Comparison of ENCODE assay signal across 8 mouse cellular contexts in the genomic region with DNA sequence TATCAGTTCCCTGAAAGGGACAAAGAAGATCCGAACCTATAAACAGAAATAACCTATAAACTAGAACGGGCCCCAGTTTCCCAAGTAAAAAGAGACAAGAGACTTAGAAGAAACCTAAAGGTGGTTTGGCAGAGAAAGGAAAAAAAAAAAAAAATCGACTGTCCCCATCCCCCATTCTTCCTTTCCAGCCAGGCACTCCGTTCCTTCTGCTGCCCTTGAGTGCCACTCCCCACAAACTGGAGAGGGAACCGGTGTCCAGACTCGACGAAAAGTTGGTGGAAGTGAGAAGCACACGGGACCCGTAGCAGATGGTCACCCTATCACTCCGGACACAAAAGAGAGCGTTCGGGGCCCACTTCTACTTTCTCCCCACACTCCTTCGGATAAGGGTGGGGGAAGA. TPM values are rescaled to one million over a fixed set of nuclear protein-coding genes. Genes with fewer than 3 reads are reported as not detected.
DNase-seq lines count a peak whose midpoint lies in the region; ATAC-seq and TF ChIP-seq lines count a peak whose summit lies in the region.

No protein-coding gene starts in this region.

- intact Hi-C loops in left cerebral cortex, adult 2 months (cut with DNase I), result no loop called here
- intact Hi-C loops in left cerebral cortex, postnatal 4 days (cut with DNase I), result no loop called here

- peak overlapping the region; percentile 77 for H3K4me2 ChIP-seq in intestine, embryonic 16.5 days (ENCODE audit: low read depth, low read length)
- H3K4me2 ChIP-seq in midbrain, embryonic 13.5 days (replicated peaks), result peak overlapping the region; percentile 77

- no peak for TF ChIP-seq CTCF in left cerebral cortex, adult 2 months (IDR thresholded peaks at IDR 0.05)
- no peak for TF ChIP-seq CTCF in cortical plate, adult 2 months (IDR thresholded peaks at IDR 0.05; ENCODE audit: extremely low read depth, insufficient read depth, low read length)

- TF ChIP-seq POLR2A in cortical plate, adult 2 months (IDR thresholded peaks at IDR 0.05; ENCODE audit: extremely low read depth, insufficient read depth, low read length), result no peak

- H3K27ac ChIP-seq in left cerebral cortex, adult 2 months, result peak overlapping the region; percentile 100
- no peak overlapping the region for H3K27ac ChIP-seq in cortical plate, adult 2 months (ENCODE audit: insufficient read depth, low read length)
- peak overlapping the region; percentile 89; the same call in 1 of the 2 replicates for H3K27ac ChIP-seq in intestine, embryonic 16.5 days (ENCODE audit: low read length)
- peak overlapping the region; percentile 92; the same call in 1 of the 2 replicates for H3K27ac ChIP-seq in midbrain, embryonic 13.5 days

- no peaks in the 10 kb centered on the region for H3K27me3 ChIP-seq in intestine, embryonic 16.5 days (replicated peaks; ENCODE audit: control insufficient read depth, insufficient read depth, low read length)
- no peaks in the 10 kb centered on the region for H3K27me3 ChIP-seq in midbrain, embryonic 13.5 days

- 7% methylated on average over 13 of the region's 13 CpGs for WGBS in intestine, embryonic 16.5 days
- WGBS in midbrain, embryonic 13.5 days, result 7% methylated on average over 13 of the region's 13 CpGs

- DNase-seq in left cerebral cortex, adult 2 months (ENCODE audit: extremely low spot score in 1 of 2, low spot score in 2 of 2), result no peak
- no peak for DNase-seq in left cerebral cortex, adult 11 months (ENCODE audit: low spot score)
- no peak for DNase-seq in left cerebral cortex, postnatal 4 days
- no peak for DNase-seq in cerebellum, adult 11-12 months
- no peak for DNase-seq in thymus, postnatal 14 days

- peaks cover 5% of the 10 kb centered on the region; the same call in 1 of the 2 replicates for H3K4me1 ChIP-seq in cortical plate, adult 2 months (ENCODE audit: control insufficient read depth, insufficient read depth, low read length)
- peaks cover 19% of the 10 kb centered on the region for H3K4me1 ChIP-seq in intestine, embryonic 16.5 days (ENCODE audit: control insufficient read depth, insufficient read depth, low read length)
- H3K4me1 ChIP-seq in midbrain, embryonic 13.5 days (replicated peaks), result peaks cover 53% of the 10 kb centered on the region

- H3K9ac ChIP-seq in intestine, embryonic 16.5 days (ENCODE audit: low read depth, low read length), result peak overlapping the region; percentile 97
- peak overlapping the region; percentile 99 for H3K9ac ChIP-seq in midbrain, embryonic 13.5 days (replicated peaks)

- peaks cover 16% of the 10 kb centered on the region for H3K9me3 ChIP-seq in intestine, embryonic 16.5 days (ENCODE audit: control insufficient read depth, low read length)
- peaks cover 22% of the 10 kb centered on the region; the same call in 1 of the 2 replicates for H3K9me3 ChIP-seq in midbrain, embryonic 13.5 days

- H3K4me3 ChIP-seq in left cerebral cortex, adult 2 months, result peak overlapping the region; percentile 100
- H3K4me3 ChIP-seq in cortical plate, adult 2 months (ENCODE audit: insufficient read depth, low read length), result peak overlapping the region; percentile 59
- H3K4me3 ChIP-seq in intestine, embryonic 16.5 days (ENCODE audit: low read length), result peak overlapping the region; percentile 96
- H3K4me3 ChIP-seq in midbrain, embryonic 13.5 days (replicated peaks), result peak overlapping the region; percentile 92

- peaks cover 13% of the 10 kb centered on the region for H3K36me3 ChIP-seq in intestine, embryonic 16.5 days (ENCODE audit: control insufficient read depth, insufficient read depth, low read length)
- H3K36me3 ChIP-seq in midbrain, embryonic 13.5 days, result peaks cover 32% of the 10 kb centered on the region

- ATAC-seq in intestine, embryonic 16.5 days, result no peak
- no peak for ATAC-seq in midbrain, embryonic 13.5 days

RNA-seq across cellular contexts. Expression of a gene that starts 5.6 kb away (rescaled TPM):
- 100 to 1,000 TPM; 225 to 280 TPM for total RNA-seq in left cerebral cortex, adult 2 months (2021)
- 194 and 257 TPM in 2 replicates for polyA plus RNA-seq in cortical plate, adult 2 months (2012; rRNA removed)
- 302 and 323 TPM in 2 replicates for polyA plus RNA-seq in intestine, embryonic 16.5 days (2015; fragmentation: Nextera tagmentation; extraction: Ambion mirVana)
- polyA plus RNA-seq in midbrain, embryonic 13.5 days (2015; fragmentation: Nextera tagmentation; extraction: Ambion mirVana), result 8,644 and 8,868 TPM in 2 replicates
- total RNA-seq in left cerebral cortex, postnatal 4 days (2021), result 1,000 to 10,000 TPM; 1,316 to 1,920 TPM

RNA-seq across cellular contexts. Expression of a gene that starts 5.6 kb away (rescaled TPM):
- 100 to 1,000 TPM; 109 to 111 TPM for total RNA-seq in left cerebral cortex, adult 2 months (2021)
- polyA plus RNA-seq in cortical plate, adult 2 months (2012; rRNA removed), result 84.2 and 89.1 TPM in 2 replicates
- polyA plus RNA-seq in intestine, embryonic 16.5 days (2015; fragmentation: Nextera tagmentation; extraction: Ambion mirVana), result 39.0 and 42.0 TPM in 2 replicates
- 246 and 256 TPM in 2 replicates for polyA plus RNA-seq in midbrain, embryonic 13.5 days (2015; fragmentation: Nextera tagmentation; extraction: Ambion mirVana)
- total RNA-seq in left cerebral cortex, postnatal 4 days (2021), result 100 to 1,000 TPM; 161 to 182 TPM

Comparison
In these comparisons a context has a peak if more than half of its experiments do, and no peak if none do; other contexts are left out.
1. RNA of a gene that starts 5.6 kb away (polyA plus RNA-seq): 8,644 to 8,868 TPM in midbrain, embryonic 13.5 days; 302 to 323 TPM in intestine, embryonic 16.5 days and 194 to 257 TPM in cortical plate, adult 2 months; every median in the first group is over 10 times any median in the second.
2. Peak in every context shown above with its lines, with median percentiles within 50 percentile points of each other: H3K4me3 ChIP-seq.